Mouse (Mus musculus) bone marrow, adult 2 months (tissue): Measurements from ENCODE around the gene Krtap5-5. TPM values are rescaled to one million over a fixed set of nuclear protein-coding genes. Genes with fewer than 3 reads are reported as not detected.
A peak's percentile ranks its signal among the peaks of the same experiment; 100 is the strongest.
"Not testable (repeated sequence)": the region's sequence is repeated elsewhere in the genome, so short reads cannot be mapped to it uniquely, and the experiment has no call there.

Experiments
- H3K27ac ChIP-seq: fragments of 200-500 bp; 2 replicates; pipeline ENCODE4 v1.5.1; 2012; ENCODE audit warnings: low read depth, mild to moderate bottlenecking, control low read depth, inconsistent platforms, low read length; ENCODE audit not compliant: control insufficient read depth, poor library complexity, insufficient read depth
- H3K4me1 ChIP-seq: fragments of 200-500 bp; 2 replicates; pipeline ENCODE4 v1.6.1; 2011; ENCODE audit warnings: low read length; ENCODE audit not compliant: control insufficient read depth, insufficient read depth
- H3K4me3 ChIP-seq: fragments of 200-500 bp; replicated peaks from 2 replicates; pipeline ENCODE3; 2011; ENCODE audit warnings: mild to moderate bottlenecking, low read depth, low read length, control low read depth; ENCODE audit not compliant: control insufficient read depth
- CTCF ChIP-seq: fragments of 200-500 bp; IDR thresholded peaks from 2 replicates; pipeline ENCODE4 v1.5.1; 2011; ENCODE audit warnings: low read length, control low read depth; ENCODE audit not compliant: control insufficient read depth, insufficient read depth
- POLR2A ChIP-seq: fragments of 200-500 bp; IDR thresholded peaks from 2 replicates; pipeline ENCODE4 v1.6.1; 2011; ENCODE audit warnings: low read depth, mild to moderate bottlenecking, control low read depth, low read length, borderline replicate concordance; ENCODE audit not compliant: control insufficient read depth
- whole genome bisulfite sequencing: fragments of 180-500 bp; shearing (Covaris S2); methylation state at CpG from one replicate; pipeline ENCODE4 v1.1.7; 2018; 5-methylcytosine and 5-hydroxymethylcytosine counted together
- polyA plus RNA-seq: library from polyadenylated mRNA; stranded (reverse); fragments of >200 nt; gene quantifications from 2 replicates; pipeline ENCODE4 v1.2.4, GENCODE M21; 2011; ENCODE audit warnings: low replicate concordance; ENCODE audit not compliant: missing spikeins, insufficient read depth, insufficient read length

The Krtap5-5 gene
- polyA plus RNA-seq, result not detected in 2 replicates

GRCm38 (mm10) chr7:142229871-142230270 is at the start of gene Krtap5-5:
Gene Krtap5-5, minus strand, starts transcription at chr7:142229971.
- not testable (repeated sequence) for H3K4me1 ChIP-seq, H3K27ac ChIP-seq, H3K4me3 ChIP-seq
- 56% methylated on average over 3 of the region's 3 CpGs for WGBS

- H3K27ac ChIP-seq, H3K4me3 ChIP-seq, H3K4me1 ChIP-seq: not testable (repeated sequence)
- 78% methylated on average over 1 of the region's 1 CpGs for WGBS
These were observed 49.5 kb upstream of the Krtap5-5 start for GRCm38 (mm10) chr7:142279291-142279690.

DNA sequence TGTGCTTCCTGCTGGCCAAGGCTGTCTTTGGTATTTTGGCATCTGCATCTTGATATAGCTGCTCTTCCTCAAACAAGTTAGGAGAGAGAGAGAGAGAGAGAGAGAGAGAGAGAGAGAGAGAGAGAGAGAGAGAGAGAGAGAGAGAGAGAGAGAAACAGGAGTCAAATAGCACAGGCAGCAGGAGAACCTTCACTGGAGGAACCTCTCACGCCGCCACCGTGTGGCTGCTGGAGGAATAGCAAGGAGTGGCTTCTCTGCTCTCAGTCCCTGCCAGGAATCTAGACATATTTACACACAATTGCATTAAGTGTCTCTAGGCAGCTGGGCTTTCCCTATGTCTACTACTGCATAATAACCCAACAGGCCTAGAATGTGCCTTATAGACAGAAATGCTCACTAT is 48.4 kb upstream of the Krtap5-5 start:
- H3K27ac ChIP-seq, H3K4me1 ChIP-seq, H3K4me3 ChIP-seq: not testable (repeated sequence)
- 0% methylated on average over 3 of the region's 3 CpGs for WGBS
- peak; percentile 61 for TF ChIP-seq CTCF

DNA sequence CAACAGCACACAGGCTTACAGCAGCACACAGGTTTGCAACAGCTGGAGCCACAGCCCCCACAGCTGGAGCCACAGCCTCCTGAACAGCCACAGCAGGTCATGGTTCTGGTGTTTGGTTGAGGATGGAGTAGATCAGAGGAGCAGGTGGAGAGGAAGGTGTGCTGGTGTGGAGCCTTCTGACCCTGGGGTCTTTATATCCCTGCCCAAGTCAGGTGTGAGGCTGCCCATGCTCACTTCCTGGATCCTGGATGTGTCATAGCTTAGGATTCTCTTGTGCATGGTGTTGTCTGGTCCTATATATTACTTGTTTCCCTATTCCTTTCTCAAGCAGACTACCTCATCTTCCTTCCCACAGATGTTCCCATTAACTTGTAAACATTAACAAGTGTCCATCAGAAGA is 44.5 kb upstream of the Krtap5-5 start, which contains the start of gene Gm4559:
Gene Gm4559 (minus strand): TSS at position 101 of the 400 bp plus-strand sequence.
- not testable (repeated sequence) for H3K27ac ChIP-seq, H3K4me3 ChIP-seq, H3K4me1 ChIP-seq

- not testable (repeated sequence) for H3K27ac ChIP-seq, H3K4me1 ChIP-seq, H3K4me3 ChIP-seq
- WGBS, result 32% methylated on average over 1 of the region's 1 CpGs
These were observed 28.5 kb upstream of the Krtap5-5 start, which contains the start of gene Gm2431 for GRCm38 (mm10) chr7:142258254-142258653. Gene Gm2431, minus strand, starts transcription at chr7:142258354.

- WGBS, result 0% methylated on average over 2 of the region's 2 CpGs
- Histone ChIP-seq H3K4me3 (no peak overlapping the region), H3K4me1 (no peaks in the 10 kb centered on the region), H3K27ac (no peak overlapping the region)
- TF ChIP-seq POLR2A (no peak), CTCF (peak; percentile 64)
These were observed 25.7 kb upstream of the Krtap5-5 start for GRCm38 (mm10) chr7:142255517-142255916.

- Histone ChIP-seq H3K4me3 (no peak overlapping the region), H3K27ac (no peak overlapping the region), H3K4me1 (no peaks in the 10 kb centered on the region)
- TF ChIP-seq CTCF (no peak), POLR2A (no peak)
- 3% methylated on average over 1 of the region's 1 CpGs for WGBS
These were observed 20.1 kb upstream of the Krtap5-5 start for GRCm38 (mm10) chr7:142249824-142250223.

DNA sequence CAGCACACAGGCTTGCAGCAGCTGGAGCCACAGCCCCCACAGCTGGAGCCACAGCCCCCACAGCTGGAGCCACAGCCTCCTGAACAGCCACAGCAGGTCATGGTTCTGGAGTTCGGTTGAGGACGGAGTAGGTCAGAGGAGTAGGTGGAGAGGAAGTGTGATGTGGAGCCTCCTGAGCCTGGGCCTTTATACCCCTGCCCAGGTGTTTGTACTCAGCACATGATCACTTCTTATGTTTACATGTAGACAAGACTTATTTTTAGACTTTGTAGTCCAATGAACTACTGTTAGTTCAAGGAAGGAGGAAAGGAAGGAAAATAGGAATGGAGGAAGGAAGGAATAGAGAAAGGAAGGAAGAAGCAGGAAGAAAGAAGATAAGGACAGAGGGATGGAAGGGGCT is 11.2 kb upstream of the Krtap5-5 start, which contains the start of gene Gm40460:
Gene Gm40460 (minus strand): TSS at position 101 of the 400 bp plus-strand sequence.
- TF ChIP-seq CTCF, result no peak
- Histone ChIP-seq H3K4me3 (no peak within 1 kb of the TSS), H3K4me1 (no peaks in the 10 kb centered on the region), H3K27ac (no peak within 1 kb of the TSS)
- WGBS, result 57% methylated on average over 2 of the region's 2 CpGs

- WGBS, result 47% methylated on average over 1 of the region's 1 CpGs
- no peak overlapping the region for H3K27ac ChIP-seq
- H3K4me1 ChIP-seq, result no peaks in the 10 kb centered on the region
- TF ChIP-seq CTCF (no peak), POLR2A (no peak)
- no peak overlapping the region for H3K4me3 ChIP-seq
These were observed 1.8 kb upstream of the Krtap5-5 start for GRCm38 (mm10) chr7:142231540-142231939.

DNA sequence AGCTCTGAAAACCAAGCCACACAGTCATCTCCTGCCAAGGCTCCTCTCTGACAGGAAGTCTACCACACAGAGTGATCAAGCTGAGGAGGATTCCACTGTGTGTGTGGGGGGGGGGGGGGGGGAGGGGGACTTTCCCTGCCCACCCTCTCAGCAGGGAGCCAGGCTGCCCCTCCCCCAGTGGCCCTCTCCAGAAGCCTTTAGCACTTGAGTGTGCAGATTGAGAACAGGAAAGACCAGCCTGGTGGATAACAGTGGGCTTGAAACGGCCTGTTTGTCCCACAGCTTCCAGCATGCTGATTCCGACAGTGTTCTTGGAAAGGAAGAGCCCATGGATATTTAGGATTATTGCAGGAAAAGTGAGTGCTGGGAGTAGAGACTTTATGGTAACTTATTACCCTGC is 5.3 kb downstream of the Krtap5-5 start:
- Histone ChIP-seq H3K4me1 (no peaks in the 10 kb centered on the region), H3K4me3 (no peak overlapping the region), H3K27ac (no peak overlapping the region)
- WGBS, result 47% methylated on average over 2 of the region's 2 CpGs
- no peak for TF ChIP-seq CTCF
- no peak for TF ChIP-seq POLR2A

- H3K4me3 ChIP-seq, H3K4me1 ChIP-seq, H3K27ac ChIP-seq: not testable (repeated sequence)
- 40% methylated on average over 1 of the region's 1 CpGs for WGBS
These were observed 17.6 kb downstream of the Krtap5-5 start for GRCm38 (mm10) chr7:142212136-142212535.
